In the genomic region with DNA sequence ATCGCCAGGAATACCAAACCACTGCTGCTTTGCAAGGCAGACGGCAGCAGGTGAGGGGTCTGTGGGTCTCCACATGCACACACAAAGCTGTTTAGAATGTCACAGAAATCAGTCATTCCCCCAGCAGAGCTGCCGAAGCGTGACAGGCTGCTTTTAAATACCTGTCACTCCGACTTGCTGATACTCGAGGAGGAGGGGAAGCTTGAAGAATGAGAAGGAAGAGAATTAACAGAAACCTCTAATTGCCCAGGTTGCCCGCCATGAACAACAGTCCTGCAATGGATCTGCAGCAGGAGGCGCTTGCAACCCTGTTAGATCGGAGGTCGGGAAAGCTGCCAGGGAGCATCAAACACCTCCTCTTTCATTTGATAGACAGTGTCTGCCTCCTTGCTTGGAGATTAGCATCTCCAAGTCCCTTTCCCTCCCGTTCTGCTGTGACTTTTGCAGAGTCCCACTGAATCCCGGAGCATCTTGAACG, we compare ENCODE assay signal across 9 mouse cellular contexts.
DNase-seq lines count a peak whose midpoint lies in the region; ATAC-seq and TF ChIP-seq lines count a peak whose summit lies in the region.
"Had no signal": no experiment of that assay in that cellular context is flagged by ENCODE, and none has a peak within 500 bp of the region (broad histone marks: within the 10 kb centered on the region; RNA-seq: fewer than 3 reads in every experiment).

No protein-coding gene starts in this region.

- peak overlapping the region; percentile 28; the same call in 1 of the 2 replicates for H3K9ac ChIP-seq in forebrain, postnatal 0 days

- no peaks in the 10 kb centered on the region for H3K36me3 ChIP-seq in forebrain, postnatal 0 days (ENCODE audit: insufficient read depth)

- peak; percentile 19 for DNase-seq in right cerebral cortex, postnatal 14 days
- no peak for DNase-seq in right cerebral cortex, adult 2 months (ENCODE audit: low spot score in 2 of 2)
- peak; percentile 68 for DNase-seq in forebrain, postnatal 0 days
- DNase-seq in layer of hippocampus, postnatal 14 days (ENCODE audit: low spot score in 2 of 2) = peak; percentile 21 to 31
- peak; percentile 41 for DNase-seq in telencephalon, adult 2 months (ENCODE audit: low read depth, low spot score)
- no peak for DNase-seq in kidney, postnatal 14 days
- DNase-seq in T-cell, adult 2 months (ENCODE audit: low spot score) = no peak
- no peak for DNase-seq in gastrocnemius, adult 8-10 months (ENCODE audit: low spot score in 2 of 2)

- H3K27me3 ChIP-seq in forebrain, postnatal 0 days (ENCODE audit: insufficient read depth, low read length) = no peaks in the 10 kb centered on the region

- H3K27ac ChIP-seq in forebrain, postnatal 0 days (ENCODE audit: low read depth, low read length) = peak overlapping the region; percentile 51

- H3K9me3 ChIP-seq in forebrain, postnatal 0 days (ENCODE audit: low read length) = no peaks in the 10 kb centered on the region

- WGBS in forebrain, postnatal 0 days = 17% methylated on average over 13 of the region's 13 CpGs

- no peak overlapping the region for H3K4me3 ChIP-seq in forebrain, postnatal 0 days (ENCODE audit: low read depth, low read length)

- H3K4me2 ChIP-seq in forebrain, postnatal 0 days (ENCODE audit: low read depth) = peak overlapping the region; percentile 31

- TF ChIP-seq CTCF in forebrain, postnatal 0 days (IDR thresholded peaks at IDR 0.05; ENCODE audit: low read depth) = no peak

- peaks cover 5% of the 10 kb centered on the region; the same call in 1 of the 2 replicates for H3K4me1 ChIP-seq in forebrain, postnatal 0 days (ENCODE audit: insufficient read depth)

- peak; percentile 81 for ATAC-seq in forebrain, postnatal 0 days
- ATAC-seq: inflammation-experienced regulatory T-cells, adult 6 months had no signal

Comparison
In these comparisons a context has a peak if more than half of its experiments do, and no peak if none do; other contexts are left out.
1. DNase-seq: peak in right cerebral cortex, postnatal 14 days (single experiment), forebrain, postnatal 0 days (single experiment), layer of hippocampus, postnatal 14 days (2 of 2) and telencephalon, adult 2 months (single experiment); none in right cerebral cortex, adult 2 months (0 of 2), kidney, postnatal 14 days (single experiment), T-cell, adult 2 months (single experiment) and gastrocnemius, adult 8-10 months (0 of 2).